Mouse (Mus musculus): ENCODE measurements around the gene Plekho2. TPM values are rescaled to one million over a fixed set of nuclear protein-coding genes. Genes with fewer than 3 reads are reported as not detected.
A peak's percentile ranks its signal among the peaks of the same experiment; 100 is the strongest.

The Plekho2 gene
- polyA plus RNA-seq, 1 experiment from 2014 or later, result 4.6 TPM

DNA sequence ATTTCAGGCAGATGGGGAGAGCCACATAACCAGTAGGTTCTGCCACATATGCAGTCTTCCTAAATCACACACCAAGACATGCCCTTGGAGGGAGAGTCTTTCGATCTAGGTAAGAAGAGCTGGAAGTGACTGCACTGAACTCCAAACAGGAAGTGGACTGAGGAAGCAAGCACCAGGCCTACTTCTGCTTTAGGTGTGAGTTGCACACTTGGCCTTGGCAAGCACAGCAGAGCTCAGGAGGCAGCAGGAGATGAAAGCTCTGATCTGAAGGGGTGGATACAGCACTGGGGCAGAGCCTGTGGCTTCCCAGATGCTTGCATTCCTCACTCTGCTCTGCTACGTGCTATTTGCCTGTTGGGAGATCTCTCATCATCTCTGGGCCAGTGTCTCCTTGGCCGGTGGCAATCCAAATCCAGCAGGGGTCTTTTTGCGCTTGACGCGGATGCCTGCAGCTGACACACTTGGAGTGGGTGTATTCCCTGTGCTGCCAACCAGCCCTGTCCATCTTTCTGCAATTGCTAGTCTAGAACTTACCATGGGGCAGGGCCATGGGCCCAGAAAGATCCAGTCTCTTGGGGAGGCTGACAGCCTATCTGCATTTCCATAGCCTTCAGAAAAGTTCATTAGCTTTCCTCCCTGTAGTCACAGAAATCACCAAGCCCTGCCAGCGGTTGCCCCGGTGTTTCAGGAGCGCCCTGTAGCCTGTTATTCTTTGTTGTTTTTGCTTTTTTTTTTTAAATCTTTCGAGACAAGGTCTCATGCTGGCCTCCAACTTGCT is 34.0 kb downstream of the Plekho2 start:
- no peaks in the 10 kb centered on the region for H3K27me3 ChIP-seq (ENCODE audit: control insufficient read depth, insufficient read depth, low read length)
- no peak for DNase-seq
- 74% methylated on average over 10 of the region's 10 CpGs for WGBS
- no peak for ATAC-seq (ENCODE audit: low FRiP score, low TSS enrichment)
- no peaks in the 10 kb centered on the region for H3K9me3 ChIP-seq (ENCODE audit: control insufficient read depth, low read length)
- 0 out of 2 replicates have a peak, but pooled peaks cover 3% of the 10 kb centered on the region for H3K4me1 ChIP-seq (ENCODE audit: control insufficient read depth, insufficient read depth, low read length)
- no peak overlapping the region for H3K9ac ChIP-seq (replicated peaks; ENCODE audit: low read length)
- no peaks in the 10 kb centered on the region for H3K36me3 ChIP-seq (ENCODE audit: control insufficient read depth, insufficient read depth, low read length)
- H3K4me2 ChIP-seq (ENCODE audit: low read length), result no peak overlapping the region
- H3K4me3 ChIP-seq (replicated peaks; ENCODE audit: low read depth, low read length), result no peak overlapping the region
- no peak overlapping the region for H3K27ac ChIP-seq (replicated peaks; ENCODE audit: low read depth, low read length)

DNA sequence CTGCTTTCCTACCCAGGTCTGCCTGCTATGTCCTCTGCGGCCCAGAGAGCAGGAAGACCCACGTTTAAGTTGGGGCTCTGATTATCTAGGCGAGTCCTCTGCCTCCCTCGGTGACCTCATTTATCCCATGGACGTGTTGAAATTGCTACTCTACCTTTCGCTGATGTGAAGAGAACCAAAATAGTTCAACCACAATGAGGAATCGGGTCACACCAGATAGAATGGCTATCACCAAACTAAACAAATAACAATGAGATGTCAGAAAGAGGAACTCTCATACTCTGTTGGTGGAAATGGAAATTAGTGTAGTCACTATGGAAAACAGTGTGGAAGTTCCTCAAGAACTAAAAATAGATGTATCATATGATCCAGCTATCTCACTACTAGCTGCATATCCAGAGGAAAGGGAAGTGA is 37.7 kb downstream of the Plekho2 start:
- no peaks in the 10 kb centered on the region for H3K27me3 ChIP-seq (ENCODE audit: control insufficient read depth, insufficient read depth, low read length)
- H3K4me2 ChIP-seq (ENCODE audit: low read length), result no peak overlapping the region
- 85% methylated on average over 7 of the region's 7 CpGs for WGBS
- DNase-seq (no peak), ATAC-seq (ENCODE audit: low FRiP score, low TSS enrichment) (no peak)
- H3K36me3 ChIP-seq (ENCODE audit: control insufficient read depth, insufficient read depth, low read length), result no peaks in the 10 kb centered on the region
- H3K27ac ChIP-seq (replicated peaks; ENCODE audit: low read depth, low read length), result no peak overlapping the region
- H3K9me3 ChIP-seq (ENCODE audit: control insufficient read depth, low read length), result no peaks in the 10 kb centered on the region
- H3K4me3 ChIP-seq (replicated peaks; ENCODE audit: low read depth, low read length), result no peak overlapping the region
- no peak overlapping the region for H3K9ac ChIP-seq (replicated peaks; ENCODE audit: low read length)
- H3K4me1 ChIP-seq (ENCODE audit: control insufficient read depth, insufficient read depth, low read length), result no peaks in the 10 kb centered on the region

DNA sequence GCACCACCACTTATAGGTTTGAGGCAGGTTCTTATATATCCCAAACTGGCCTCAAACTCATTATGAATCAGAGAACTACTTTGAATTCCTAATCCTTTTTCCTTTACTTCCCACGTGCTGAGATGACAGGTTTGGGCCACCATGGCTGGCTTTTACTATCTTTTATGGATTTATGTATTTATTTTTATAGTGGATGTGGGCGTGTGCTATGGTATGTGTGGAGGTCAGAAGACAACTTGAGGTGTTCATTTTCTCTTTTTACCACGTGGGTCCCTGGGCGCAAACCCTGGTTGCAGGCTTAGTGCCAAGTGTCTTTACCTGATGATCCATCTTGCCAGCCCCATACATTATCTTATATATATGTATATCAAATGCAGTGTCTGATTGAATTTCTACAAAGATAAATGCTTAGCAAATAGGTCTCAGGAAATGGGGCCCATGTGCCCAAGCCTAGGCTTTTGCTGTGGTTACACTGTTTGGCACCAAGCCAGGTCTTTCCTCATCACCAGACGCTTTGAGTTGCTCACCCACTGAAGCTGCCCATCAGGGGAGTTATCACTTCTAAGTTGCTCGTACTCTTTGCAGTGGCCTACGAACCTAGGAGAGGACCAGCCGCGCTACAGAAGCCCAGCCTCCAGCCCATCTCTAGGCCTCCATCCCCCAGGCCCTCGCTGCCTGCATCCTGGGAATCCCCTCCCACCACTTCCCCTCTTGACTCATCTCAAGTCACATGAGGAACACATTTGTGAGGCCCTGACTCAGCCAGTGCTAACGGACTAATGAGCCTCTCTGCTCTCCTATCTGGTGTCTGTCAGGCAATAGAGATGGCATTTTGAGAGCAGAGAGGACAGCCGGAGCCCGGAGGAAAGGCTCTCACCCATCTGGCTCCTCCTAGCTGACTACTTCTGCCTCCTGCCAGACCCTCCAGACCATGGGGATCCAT is 38.4 kb downstream of the Plekho2 start:
- ATAC-seq (ENCODE audit: low FRiP score, low TSS enrichment), result no peak
- no peaks in the 10 kb centered on the region for H3K36me3 ChIP-seq (ENCODE audit: control insufficient read depth, insufficient read depth, low read length)
- WGBS, result 79% methylated on average over 13 of the region's 13 CpGs

DNA sequence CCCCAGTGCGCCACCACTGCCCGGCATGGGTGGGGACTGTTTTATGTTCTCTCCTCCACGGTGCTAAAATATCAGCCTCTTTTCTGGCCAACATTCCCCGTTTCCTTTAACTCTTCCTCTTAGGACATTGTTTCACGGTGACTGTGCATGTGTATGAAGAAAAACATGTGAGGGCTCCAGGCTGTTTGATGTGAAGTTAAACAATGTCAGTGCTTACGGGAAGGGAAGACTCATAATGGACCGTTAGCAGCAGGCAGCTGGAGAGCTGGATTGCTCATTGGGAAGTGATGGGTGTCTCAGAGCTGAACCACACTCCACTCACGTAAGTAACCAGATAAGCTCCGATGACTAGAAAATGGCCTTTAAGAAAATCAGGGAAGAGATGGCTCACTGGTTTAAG is 40.1 kb downstream of the Plekho2 start:
- H3K27ac ChIP-seq (replicated peaks; ENCODE audit: low read depth, low read length), result no peak overlapping the region
- ATAC-seq (ENCODE audit: low FRiP score, low TSS enrichment) (no peak), DNase-seq (no peak)
- H3K27me3 ChIP-seq (ENCODE audit: control insufficient read depth, insufficient read depth, low read length), result no peaks in the 10 kb centered on the region
- 91% methylated on average over 9 of the region's 9 CpGs for WGBS
- no peaks in the 10 kb centered on the region for H3K36me3 ChIP-seq (ENCODE audit: control insufficient read depth, insufficient read depth, low read length)
- no peak overlapping the region for H3K9ac ChIP-seq (replicated peaks; ENCODE audit: low read length)
- H3K4me3 ChIP-seq (replicated peaks; ENCODE audit: low read depth, low read length), result no peak overlapping the region
- H3K4me2 ChIP-seq (ENCODE audit: low read length), result no peak overlapping the region
- no peaks in the 10 kb centered on the region for H3K9me3 ChIP-seq (ENCODE audit: control insufficient read depth, low read length)
- H3K4me1 ChIP-seq (ENCODE audit: control insufficient read depth, insufficient read depth, low read length), result no peaks in the 10 kb centered on the region

More for the DNA sequence above, 38.4 kb downstream of the Plekho2 start:
- Histone ChIP-seq H3K9me3 (ENCODE audit: control insufficient read depth, low read length) (no peaks in the 10 kb centered on the region), H3K9ac (replicated peaks; ENCODE audit: low read length) (no peak overlapping the region), H3K27ac (replicated peaks; ENCODE audit: low read depth, low read length) (no peak overlapping the region), H3K4me1 (ENCODE audit: control insufficient read depth, insufficient read depth, low read length) (no peaks in the 10 kb centered on the region), H3K4me2 (ENCODE audit: low read length) (no peak overlapping the region), H3K27me3 (ENCODE audit: control insufficient read depth, insufficient read depth, low read length) (no peaks in the 10 kb centered on the region), H3K4me3 (replicated peaks; ENCODE audit: low read depth, low read length) (no peak overlapping the region)
- DNase-seq, result peak; percentile 33

DNA sequence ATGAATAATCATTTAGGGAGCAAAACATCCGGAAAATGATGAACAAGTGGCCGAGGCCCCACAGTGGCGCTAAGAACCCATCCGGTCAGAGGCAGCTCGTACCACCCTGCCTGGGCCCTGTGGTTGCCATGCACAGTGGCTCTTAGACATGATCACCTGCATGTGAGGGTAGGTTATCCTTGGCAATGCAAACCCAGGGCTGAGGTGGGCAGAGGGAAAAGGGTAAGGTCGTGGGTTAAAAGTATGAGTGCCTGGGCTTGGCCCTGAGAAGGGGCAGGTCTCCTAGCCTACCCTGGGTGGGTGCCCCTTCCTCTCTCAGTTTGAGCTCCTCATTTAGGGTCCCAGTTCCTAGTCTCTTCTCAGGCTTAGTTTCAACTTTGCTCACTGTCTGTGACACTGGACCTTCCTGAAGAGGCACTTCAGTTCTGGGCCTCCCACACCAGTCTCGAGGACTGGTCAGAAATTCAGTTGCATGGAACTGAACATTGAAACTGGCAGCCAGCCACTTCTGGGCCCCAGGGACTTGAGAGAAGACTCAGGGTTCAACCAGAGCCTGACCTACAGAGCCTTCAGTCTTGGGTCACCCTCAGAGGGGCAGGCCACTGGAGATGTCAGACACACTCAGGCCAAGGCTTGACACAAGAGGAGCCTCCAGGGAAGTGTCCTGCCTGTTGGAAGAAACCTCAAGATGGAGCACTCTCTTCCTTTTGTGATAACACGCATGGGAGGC is 41.8 kb downstream of the Plekho2 start:
- no peak overlapping the region for H3K4me3 ChIP-seq (replicated peaks; ENCODE audit: low read depth, low read length)
- H3K9ac ChIP-seq (replicated peaks; ENCODE audit: low read length), result no peak overlapping the region
- no peak overlapping the region for H3K4me2 ChIP-seq (ENCODE audit: low read length)
- H3K4me1 ChIP-seq (ENCODE audit: control insufficient read depth, insufficient read depth, low read length), result no peaks in the 10 kb centered on the region
- no peaks in the 10 kb centered on the region for H3K27me3 ChIP-seq (ENCODE audit: control insufficient read depth, insufficient read depth, low read length)
- no peaks in the 10 kb centered on the region for H3K36me3 ChIP-seq (ENCODE audit: control insufficient read depth, insufficient read depth, low read length)
- DNase-seq, result no peak
- no peak overlapping the region for H3K27ac ChIP-seq (replicated peaks; ENCODE audit: low read depth, low read length)
- no peaks in the 10 kb centered on the region for H3K9me3 ChIP-seq (ENCODE audit: control insufficient read depth, low read length)
- WGBS, result 86% methylated on average over 8 of the region's 8 CpGs
- no peak for ATAC-seq (ENCODE audit: low FRiP score, low TSS enrichment)

DNA sequence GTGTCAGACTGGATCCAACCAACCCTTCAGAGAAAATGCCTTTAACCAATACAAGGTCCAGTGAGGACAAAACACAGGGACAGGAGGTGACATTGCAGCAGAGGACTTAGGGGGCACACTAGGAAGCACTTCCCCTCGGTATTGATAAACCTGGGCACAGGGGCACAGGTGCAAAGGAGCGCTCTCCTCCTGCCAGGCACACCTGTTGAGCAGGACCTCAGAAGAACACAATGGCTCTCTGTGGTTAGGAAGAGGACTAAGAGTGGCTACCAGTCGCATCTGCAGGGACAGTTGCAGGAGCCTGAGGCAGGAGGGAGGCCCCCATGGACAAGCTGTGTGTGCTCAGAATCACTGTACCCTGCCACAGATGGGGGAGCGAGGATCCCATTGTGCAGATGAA is 43.3 kb downstream of the Plekho2 start:
- no peak overlapping the region for H3K9ac ChIP-seq (replicated peaks; ENCODE audit: low read length)
- H3K4me2 ChIP-seq (ENCODE audit: low read length), result no peak overlapping the region
- H3K4me3 ChIP-seq (replicated peaks; ENCODE audit: low read depth, low read length), result no peak overlapping the region
- ATAC-seq (ENCODE audit: low FRiP score, low TSS enrichment), result no peak
- no peak for DNase-seq
- H3K27me3 ChIP-seq (ENCODE audit: control insufficient read depth, insufficient read depth, low read length), result no peaks in the 10 kb centered on the region
- WGBS, result 79% methylated on average over 4 of the region's 4 CpGs
- no peak overlapping the region for H3K27ac ChIP-seq (replicated peaks; ENCODE audit: low read depth, low read length)
- no peaks in the 10 kb centered on the region for H3K4me1 ChIP-seq (ENCODE audit: control insufficient read depth, insufficient read depth, low read length)
- H3K36me3 ChIP-seq (ENCODE audit: control insufficient read depth, insufficient read depth, low read length), result no peaks in the 10 kb centered on the region
- H3K9me3 ChIP-seq (ENCODE audit: control insufficient read depth, low read length), result no peaks in the 10 kb centered on the region

DNA sequence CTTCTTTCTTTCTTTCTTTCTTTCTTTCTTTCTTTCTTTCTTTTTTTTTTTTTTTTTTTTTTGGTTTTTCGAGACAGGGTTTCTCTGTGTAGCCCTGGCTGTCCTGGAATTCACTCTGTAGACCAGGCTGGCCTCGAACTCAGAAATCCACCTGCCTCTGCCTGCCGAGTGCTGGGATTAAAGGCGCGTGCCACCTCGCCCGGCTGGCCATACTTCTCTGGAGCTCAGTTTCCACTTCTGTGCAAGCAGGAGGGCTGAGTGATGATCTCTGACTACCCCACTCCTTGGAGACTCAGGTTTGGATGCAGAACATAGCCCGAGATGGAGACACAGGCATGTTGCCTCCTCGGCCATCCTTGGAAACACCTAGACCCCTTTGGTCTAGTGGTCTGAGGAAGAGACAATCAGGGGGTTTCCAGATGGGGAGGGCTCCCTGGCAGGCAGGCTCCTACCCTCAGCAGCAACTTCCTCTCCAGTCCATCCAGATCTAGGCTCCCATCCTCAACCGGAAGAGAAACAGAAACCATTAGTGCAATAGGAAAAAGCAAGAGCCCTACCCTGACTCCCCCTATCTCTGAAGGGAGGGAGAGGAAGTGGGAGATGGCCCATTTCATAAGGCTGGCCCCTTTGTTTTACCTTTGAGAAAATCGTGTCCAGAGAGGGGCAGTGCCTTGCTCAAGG is 43.9 kb downstream of the Plekho2 start:
- no peaks in the 10 kb centered on the region for H3K27me3 ChIP-seq (ENCODE audit: control insufficient read depth, insufficient read depth, low read length)
- ATAC-seq (ENCODE audit: low FRiP score, low TSS enrichment), result no peak
- no peak overlapping the region for H3K4me2 ChIP-seq (ENCODE audit: low read length)
- no peak overlapping the region for H3K27ac ChIP-seq (replicated peaks; ENCODE audit: low read depth, low read length)
- no peak for DNase-seq
- H3K9ac ChIP-seq (replicated peaks; ENCODE audit: low read length), result no peak overlapping the region
- H3K9me3 ChIP-seq (ENCODE audit: control insufficient read depth, low read length), result no peaks in the 10 kb centered on the region
- H3K4me3 ChIP-seq (replicated peaks; ENCODE audit: low read depth, low read length), result no peak overlapping the region
- no peaks in the 10 kb centered on the region for H3K4me1 ChIP-seq (ENCODE audit: control insufficient read depth, insufficient read depth, low read length)
- WGBS, result 89% methylated on average over 10 of the region's 11 CpGs
- H3K36me3 ChIP-seq (ENCODE audit: control insufficient read depth, insufficient read depth, low read length), result no peaks in the 10 kb centered on the region

DNA sequence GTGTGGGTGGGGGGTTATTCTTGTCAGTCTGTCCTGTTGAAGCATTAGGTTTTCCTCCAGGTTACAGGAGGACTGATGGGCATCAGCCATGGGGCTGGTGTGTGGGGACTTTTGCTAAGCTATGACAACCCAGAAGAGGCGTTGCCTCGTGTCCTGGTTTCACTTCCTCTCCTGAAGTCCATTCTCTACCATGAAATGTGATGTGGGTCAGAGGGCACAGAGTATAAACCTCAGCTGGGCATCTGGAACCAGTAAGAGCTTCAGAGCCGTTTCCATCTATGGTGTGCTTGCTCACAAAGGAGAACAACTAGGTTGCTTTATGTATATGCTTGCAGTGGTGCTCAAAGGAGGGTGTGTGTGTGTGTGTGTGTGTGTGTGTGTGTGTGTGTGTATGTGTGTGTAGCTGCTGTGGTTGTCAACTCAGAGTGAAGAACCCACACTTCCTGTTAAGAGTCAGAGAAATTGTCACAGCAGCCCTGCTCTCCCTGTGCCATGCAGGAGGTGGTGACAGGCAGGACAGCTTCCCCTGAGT is 44.6 kb downstream of the Plekho2 start:
- no peaks in the 10 kb centered on the region for H3K27me3 ChIP-seq (ENCODE audit: control insufficient read depth, insufficient read depth, low read length)
- no peaks in the 10 kb centered on the region for H3K4me1 ChIP-seq (ENCODE audit: control insufficient read depth, insufficient read depth, low read length)
- no peak overlapping the region for H3K9ac ChIP-seq (replicated peaks; ENCODE audit: low read length)
- no peaks in the 10 kb centered on the region for H3K9me3 ChIP-seq (ENCODE audit: control insufficient read depth, low read length)
- H3K4me2 ChIP-seq (ENCODE audit: low read length), result no peak overlapping the region
- no peak overlapping the region for H3K4me3 ChIP-seq (replicated peaks; ENCODE audit: low read depth, low read length)
- H3K27ac ChIP-seq (replicated peaks; ENCODE audit: low read depth, low read length), result no peak overlapping the region
- DNase-seq (no peak), ATAC-seq (ENCODE audit: low FRiP score, low TSS enrichment) (no peak)
- WGBS, result 83% methylated on average over 3 of the region's 3 CpGs
- no peaks in the 10 kb centered on the region for H3K36me3 ChIP-seq (ENCODE audit: control insufficient read depth, insufficient read depth, low read length)

Data from midbrain, embryonic 14.5 days (tissue).